Mouse (Mus musculus) adrenal gland, adult 18-20 months (tissue): Measurements from ENCODE around the gene Znhit3. TPM values are rescaled to one million over a fixed set of nuclear protein-coding genes. Genes with fewer than 3 reads are reported as not detected.
A peak's percentile ranks its signal among the peaks of the same experiment; 100 is the strongest.

Experiments used
- DNase-seq, 2 experiments: peaks; one replicate each; pipeline ENCODE4 v3.0.0; 2021 to 2022; ENCODE audit warnings: low spot score in 2 of 2
- total RNA-seq, 2 experiments: library from RNA; stranded (reverse); gene quantifications; 1 replicate in 1 of 2; 2 replicates in 1 of 2; pipeline ENCODE4 v1.2.3; 2021

Gene Znhit3
- total RNA-seq, 2 experiments from 2014 or later: 8.8 to 9.9 TPM

GRCm38 (mm10) chr11:84932261-84932660 lies 16.1 kb upstream of the Znhit3 start:
- no peak for DNase-seq

GRCm38 (mm10) chr11:84920981-84921380 lies 4.8 kb upstream of the Znhit3 start:
- no peak for DNase-seq

GRCm38 (mm10) chr11:84919951-84920350 lies 3.8 kb upstream of the Znhit3 start:
- DNase-seq: no peak

- DNase-seq: peak; percentile 8 to 43
Observed at GRCm38 (mm10) chr11:84919276-84919675, 3.1 kb upstream of the Znhit3 start.

- peak; percentile 81 to 86 for DNase-seq
Observed at GRCm38 (mm10) chr11:84918425-84918824, 2.3 kb upstream of the Znhit3 start.

GRCm38 (mm10) chr11:84916703-84917300 lies 636 bp upstream of the Znhit3 start:
- no peak for DNase-seq

- no peak for DNase-seq
Observed at GRCm38 (mm10) chr11:84914673-84915072, 1.5 kb downstream of the Znhit3 start.

- DNase-seq: no peak
Observed at GRCm38 (mm10) chr11:84910411-84910810, 5.8 kb downstream of the Znhit3 start.

- DNase-seq: no peak
Observed at GRCm38 (mm10) chr11:84908480-84908879, 7.7 kb downstream of the Znhit3 start.

GRCm38 (mm10) chr11:84907081-84907480 lies 9.1 kb downstream of the Znhit3 start:
- DNase-seq: no peak

GRCm38 (mm10) chr11:84904597-84905144 lies 11.5 kb downstream of the Znhit3 start:
- DNase-seq: no peak

- no peak for DNase-seq
Observed at GRCm38 (mm10) chr11:84893113-84893512, 23.1 kb downstream of the Znhit3 start.

- no peak for DNase-seq
Observed at GRCm38 (mm10) chr11:84891705-84892104, 24.5 kb downstream of the Znhit3 start.

GRCm38 (mm10) chr11:84889492-84889891 lies 26.7 kb downstream of the Znhit3 start:
- DNase-seq: no peak

- DNase-seq: no peak
Observed at GRCm38 (mm10) chr11:84888025-84888424, 28.1 kb downstream of the Znhit3 start.

GRCm38 (mm10) chr11:84886767-84887511 lies 29.2 kb downstream of the Znhit3 start:
- no peak for DNase-seq

- no peak for DNase-seq
Observed at GRCm38 (mm10) chr11:84886236-84886635, 29.9 kb downstream of the Znhit3 start.

GRCm38 (mm10) chr11:84885238-84885637 lies 30.9 kb downstream of the Znhit3 start:
- no peak for DNase-seq

- DNase-seq: no peak
Observed at GRCm38 (mm10) chr11:84882346-84882745, 33.8 kb downstream of the Znhit3 start.

GRCm38 (mm10) chr11:84880971-84881370 lies 35.2 kb downstream of the Znhit3 start:
- no peak for DNase-seq

- peak; percentile 35 to 52 for DNase-seq
Observed at GRCm38 (mm10) chr11:84880465-84880961, 35.7 kb downstream of the Znhit3 start.

GRCm38 (mm10) chr11:84879772-84880464 lies 36.2 kb downstream of the Znhit3 start, which contains the start of the genes Myo19 and Pigw:
TSS of gene Myo19 (plus strand) at chr11:84880148.
TSS of gene Pigw (minus strand) at chr11:84880285.
- DNase-seq: peak; percentile 80 to 86
